Mouse (Mus musculus) duodenum, adult 2 months (tissue): ENCODE results near the gene Tfr2. TPM values are rescaled to one million over a fixed set of nuclear protein-coding genes. Genes with fewer than 3 reads are reported as not detected.

ENCODE experiments used
- polyA plus RNA-seq: library from polyadenylated mRNA; depleted of rRNA; stranded (reverse); fragments of >200 nt; gene quantifications from 2 replicates; pipeline ENCODE4 v1.2.3, GENCODE M21; 2012; ENCODE audit warnings: low replicate concordance; rRNA removed

Tfr2 gene
- 0.81 and 1.1 TPM in 2 replicates for polyA plus RNA-seq

DNA sequence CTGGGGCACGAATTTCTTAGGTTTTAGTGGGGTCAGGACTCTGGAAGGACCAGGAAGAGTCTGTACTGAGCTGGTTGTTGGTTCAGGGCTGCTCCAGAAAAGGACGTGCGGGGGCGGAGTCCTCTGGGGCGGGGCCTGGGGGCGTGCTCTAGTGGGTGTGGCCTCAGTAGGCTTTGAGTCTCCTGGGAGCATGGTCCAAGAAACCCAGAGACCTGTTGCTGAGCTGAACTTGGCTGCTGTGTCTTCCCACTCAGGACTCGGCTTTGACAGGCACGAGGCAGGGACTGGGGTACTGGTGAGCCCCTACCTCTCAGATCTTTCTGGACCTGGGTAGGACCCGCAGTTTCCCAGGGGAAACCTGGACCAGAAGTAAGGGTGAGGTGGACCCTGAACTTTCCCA is at the start of gene Tfr2:
Tfr2 (plus strand) TSS at position 176 of the 400 bp plus-strand sequence.

GRCm38 (mm10) chr5:137533117-137533827 is 36.4 kb upstream of the Tfr2 start, which contains the start of the genes Epo and Gnb2:
Gene Epo, minus strand, starts transcription at chr5:137533242.
Gene Gnb2, minus strand, starts transcription at chr5:137533510.

DNA sequence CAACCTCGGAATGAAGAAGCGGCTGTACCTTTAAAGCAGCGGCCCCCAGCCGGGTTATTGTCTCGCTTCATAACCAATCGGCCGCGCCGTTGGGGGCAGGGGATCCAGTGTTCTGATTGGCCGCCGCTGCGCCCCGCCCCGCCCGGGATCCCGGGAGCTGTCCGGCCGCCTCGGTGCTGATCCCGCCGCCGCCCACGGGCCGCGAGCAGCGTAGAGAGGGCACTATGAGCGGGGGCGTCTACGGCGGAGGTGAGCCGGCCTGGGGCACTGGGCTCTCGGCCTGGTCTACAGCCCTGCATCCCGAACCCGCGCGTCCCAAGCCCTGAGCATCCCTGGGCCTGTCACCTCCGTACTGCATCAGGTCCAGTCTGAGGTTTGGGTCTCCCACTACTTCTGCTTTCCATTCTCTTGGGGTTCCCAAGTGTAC is 16.2 kb upstream of the Tfr2 start, which contains the start of gene Actl6b:
Actl6b (plus strand) TSS at position 107 of the 427 bp plus-strand sequence.

GRCm38 (mm10) chr5:137600619-137601364 is 31.2 kb downstream of the Tfr2 start, which contains the start of gene Mospd3:
Gene Mospd3, minus strand, starts transcription at chr5:137601058.

DNA sequence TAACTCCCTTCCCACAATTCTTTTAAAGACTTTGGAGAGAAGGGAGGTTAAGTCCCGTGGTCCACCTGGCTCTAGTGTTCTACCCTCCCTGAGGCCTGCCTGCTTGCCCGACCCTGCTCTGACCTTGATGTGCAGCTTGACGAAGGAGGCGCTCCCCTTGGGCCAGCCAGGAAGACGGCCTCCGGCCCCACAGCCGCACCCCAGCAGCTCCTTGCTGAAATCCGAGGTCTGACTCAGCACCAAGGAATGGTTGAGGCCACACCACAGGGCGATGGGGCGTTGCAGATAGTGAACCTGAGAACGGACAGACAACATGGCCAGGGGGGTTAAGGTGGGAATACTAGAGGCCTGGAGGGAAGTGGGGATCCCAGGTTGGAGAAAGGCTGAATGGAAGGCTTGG is 43.9 kb downstream of the Tfr2 start, which contains the start of gene Pcolce:
Pcolce (minus strand) TSS at position 235 of the 400 bp plus-strand sequence.

DNA sequence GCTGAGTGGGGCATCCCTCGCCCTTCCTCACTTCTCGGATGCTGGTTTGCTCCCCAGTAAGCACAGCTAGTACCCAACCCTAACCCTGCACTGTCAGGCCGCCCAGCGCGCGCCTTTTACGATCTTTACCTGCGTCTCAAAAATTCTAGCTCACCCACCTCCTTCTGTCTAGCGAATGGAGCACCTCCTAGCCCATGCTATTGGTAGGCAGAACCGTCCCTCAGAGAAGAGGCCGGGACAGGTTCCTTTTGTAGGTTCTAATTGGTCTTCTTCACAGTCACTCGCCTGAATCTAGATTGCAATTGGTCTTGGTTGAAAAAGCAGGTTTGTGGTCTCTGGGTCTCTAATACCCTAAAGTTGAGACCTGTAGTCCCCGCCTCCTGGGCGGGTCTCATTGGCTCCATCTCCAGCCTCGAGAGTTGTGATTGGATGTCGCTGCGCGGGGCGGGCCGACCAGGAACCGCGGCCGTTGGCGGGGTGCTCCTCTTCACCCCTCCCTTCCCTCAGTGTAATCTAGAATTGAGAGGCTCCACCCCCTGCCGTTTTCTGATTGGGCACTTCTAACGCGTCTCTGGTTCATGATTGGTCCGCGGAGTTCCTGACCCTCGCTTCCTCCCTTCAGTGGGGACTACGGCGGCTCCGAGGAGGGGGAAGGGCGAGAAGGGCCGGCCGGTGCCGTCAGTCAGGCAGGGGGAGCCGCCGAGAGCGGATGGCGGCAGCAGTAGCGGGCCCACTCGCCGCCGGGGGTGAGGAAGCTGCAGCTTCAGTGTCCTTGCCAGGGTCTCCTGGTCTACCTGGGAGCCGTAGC is 59.1 kb downstream of the Tfr2 start, which contains the start of the genes Fbxo24, Lrch4 and Gm20605:
Fbxo24 (minus strand) TSS at position 505 of the 808 bp plus-strand sequence.
Lrch4 (plus strand) TSS at position 624 of the 808 bp plus-strand sequence.
Gm20605 (plus strand) TSS at position 678 of the 808 bp plus-strand sequence.

Other genes with a start within 250 kb of the Tfr2 start
- gene Slc12a9, start 236.2 kb upstream of the Tfr2 start, polyA plus RNA-seq = 20.7 and 23.6 TPM in 2 replicates
- gene Ephb4, start 219.7 kb upstream of the Tfr2 start, polyA plus RNA-seq = 22.6 and 28.6 TPM in 2 replicates
- gene Zan, start 92.8 kb upstream of the Tfr2 start, polyA plus RNA-seq = 0.88 and 2.8 TPM in 2 replicates
- 37.9 and 47.1 TPM in 2 replicates for gene Pop7, start 67.3 kb upstream of the Tfr2 start, polyA plus RNA-seq
- 11.8 and 16.6 TPM in 2 replicates for gene Gigyf1, start 51.3 kb upstream of the Tfr2 start, polyA plus RNA-seq
- gene Epo, start 36.6 kb upstream of the Tfr2 start, polyA plus RNA-seq = not detected in 2 replicates
- 831 and 1,332 TPM in 2 replicates for gene Gnb2, start 36.3 kb upstream of the Tfr2 start, polyA plus RNA-seq
- 1.1 TPM in 2 replicates for gene Actl6b, start 16.3 kb upstream of the Tfr2 start, polyA plus RNA-seq
- 135 and 239 TPM in 2 replicates for gene Mospd3, start 31.2 kb downstream of the Tfr2 start, polyA plus RNA-seq
- gene Pcolce, start 43.9 kb downstream of the Tfr2 start, polyA plus RNA-seq = 33.2 and 49.9 TPM in 2 replicates
- 0.18 and 0.78 TPM in 2 replicates for gene Fbxo24, start 59.2 kb downstream of the Tfr2 start, polyA plus RNA-seq
- 33.9 and 56.3 TPM in 2 replicates for gene Lrch4, start 59.3 kb downstream of the Tfr2 start, polyA plus RNA-seq
- gene Gm20605, start 59.3 kb downstream of the Tfr2 start, polyA plus RNA-seq = 22.3 and 27.1 TPM in 2 replicates
- gene Sap25, start 71.5 kb downstream of the Tfr2 start, polyA plus RNA-seq = 114 and 144 TPM in 2 replicates
- 0.40 and 1.2 TPM in 2 replicates for gene Irs3, start 75.9 kb downstream of the Tfr2 start, polyA plus RNA-seq
- gene Agfg2, start 114.9 kb downstream of the Tfr2 start, polyA plus RNA-seq = 16.4 and 20.6 TPM in 2 replicates
- gene Nyap1, start 171.8 kb downstream of the Tfr2 start, polyA plus RNA-seq = 13.8 and 23.5 TPM in 2 replicates
- gene Tsc22d4, start 175.9 kb downstream of the Tfr2 start, polyA plus RNA-seq = 136 and 297 TPM in 2 replicates
- 44.3 and 72.5 TPM in 2 replicates for gene Ppp1r35, start 209.0 kb downstream of the Tfr2 start, polyA plus RNA-seq
- gene Mepce, start 217.8 kb downstream of the Tfr2 start, polyA plus RNA-seq = 17.6 and 30.8 TPM in 2 replicates
- not detected in 2 replicates for gene Zcwpw1, start 218.0 kb downstream of the Tfr2 start, polyA plus RNA-seq